Mouse (Mus musculus) midbrain, embryonic 12.5 days (tissue): ENCODE results near the gene Ccdc93. TPM values are rescaled to one million over a fixed set of nuclear protein-coding genes. Genes with fewer than 3 reads are reported as not detected.

ENCODE experiments used
- ATAC-seq: fragments of 200-750 bp; cut with Nextera tagmentation; 2 replicates; pipeline ENCODE4 v1.8.0; 2017; ENCODE audit warnings: low read depth, moderate TSS enrichment, moderate library complexity; ENCODE audit not compliant: low FRiP score
- H3K27ac ChIP-seq: fragments of 300-500 bp; sonication (generic); replicated peaks from 2 replicates; pipeline ENCODE4 v1.5.1; 2016; ENCODE audit warnings: mild to moderate bottlenecking
- H3K27me3 ChIP-seq: fragments of 300-500 bp; sonication (generic); 2 replicates; pipeline ENCODE4 v1.6.1; 2016; ENCODE audit warnings: mild to moderate bottlenecking
- H3K36me3 ChIP-seq: fragments of 300-500 bp; sonication (generic); 2 replicates; pipeline ENCODE4 v1.6.1; 2016
- H3K4me1 ChIP-seq: fragments of 300-500 bp; sonication (generic); 2 replicates; pipeline ENCODE4 v1.6.1; 2016
- H3K4me2 ChIP-seq: fragments of 300-500 bp; sonication (generic); replicated peaks from 2 replicates; pipeline ENCODE4 v1.6.1; 2016; ENCODE audit warnings: mild to moderate bottlenecking, moderate library complexity
- H3K4me3 ChIP-seq: fragments of 300-500 bp; sonication (generic); 2 replicates; pipeline ENCODE4 v1.5.1; 2016; ENCODE audit warnings: mild to moderate bottlenecking
- H3K9ac ChIP-seq: fragments of 300-500 bp; sonication (generic); replicated peaks from 2 replicates; pipeline ENCODE4 v1.6.1; 2016; ENCODE audit warnings: mild to moderate bottlenecking, moderate library complexity
- H3K9me3 ChIP-seq: fragments of 300-500 bp; sonication (generic); 2 replicates; pipeline ENCODE4 v1.6.1; 2016; ENCODE audit warnings: mild to moderate bottlenecking
- WGBS: fragments of 180-500 bp; shearing (Covaris S2); methylation state at CpG from one replicate; pipeline ENCODE4 v1.1.7; 2016; 5-methylcytosine and 5-hydroxymethylcytosine counted together
- polyA plus RNA-seq: library from polyadenylated mRNA; unstranded; fragments of >200 nt; fragmentation: Nextera tagmentation; extraction: Ambion mirVana; gene quantifications from 2 replicates; pipeline ENCODE4 v1.2.1, GENCODE M21; 2016

Gene Ccdc93
- 12.8 and 15.1 TPM in 2 replicates for polyA plus RNA-seq

DNA sequence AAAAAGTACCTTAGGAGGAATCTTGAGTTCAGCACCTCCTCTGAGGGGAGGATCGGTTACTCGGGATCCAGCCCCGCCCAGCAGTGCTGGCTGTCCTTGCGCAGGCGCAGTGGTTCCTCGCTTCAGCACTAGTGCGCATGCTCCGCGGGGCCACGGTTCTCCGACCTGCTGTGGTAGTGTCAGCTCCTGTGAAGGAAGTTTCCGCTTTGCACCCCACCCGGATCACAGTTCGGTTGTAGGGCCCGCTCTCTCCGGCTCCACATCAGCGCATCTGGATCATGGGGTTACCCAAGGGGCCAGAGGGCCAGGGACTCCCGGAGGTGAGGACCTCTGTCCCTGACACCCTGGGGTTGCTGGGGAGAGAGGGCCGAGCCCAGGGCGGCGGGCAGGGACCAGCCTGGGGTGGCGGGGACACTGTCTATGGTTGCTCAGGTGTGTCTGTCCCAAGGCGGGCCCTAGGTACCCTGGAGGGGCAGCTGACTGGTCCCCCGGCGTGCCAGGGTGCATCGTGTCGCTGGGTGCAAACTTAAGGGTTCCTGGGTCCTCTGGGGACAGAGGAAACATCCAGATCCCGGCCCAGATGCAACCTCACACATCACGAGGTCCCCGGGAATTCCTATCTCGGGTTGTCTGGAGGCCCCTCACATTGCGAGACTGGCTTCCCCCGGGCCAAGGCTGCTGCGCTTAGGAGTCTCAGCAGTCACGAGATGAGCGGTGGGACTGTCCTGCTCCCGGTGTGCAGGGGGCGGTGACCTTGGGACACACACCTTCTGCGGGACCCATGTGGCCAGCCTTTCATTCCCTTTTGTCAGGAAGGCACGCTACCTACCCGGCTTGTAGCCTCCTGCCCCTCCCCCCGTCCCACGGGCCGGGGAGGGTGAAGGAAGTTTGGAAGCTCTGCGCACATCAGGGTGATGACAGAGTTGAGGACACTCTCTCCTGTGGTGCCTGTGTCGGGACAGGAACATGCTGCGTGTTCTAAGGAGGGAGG is at the start of gene Ccdc93:
Gene Ccdc93 (plus strand): TSS at position 112 of the 991 bp plus-strand sequence.
- peak; percentile 93 for ATAC-seq
- Histone ChIP-seq H3K4me2 (peak within 1 kb of the TSS; percentile 97), H3K4me1 (peaks cover 22% of the 10 kb centered on the region), H3K27ac (peak within 1 kb of the TSS; percentile 30; the same call in 1 of the 2 replicates), H3K36me3 (peaks cover 7% of the 10 kb centered on the region; the same call in 1 of the 2 replicates), H3K9ac (peak within 1 kb of the TSS; percentile 84), H3K9me3 (no peaks in the 10 kb centered on the region), H3K4me3 (peak within 1 kb of the TSS; percentile 82), H3K27me3 (no peaks in the 10 kb centered on the region)
- under 1% methylated on average over 47 of the region's 47 CpGs for WGBS

DNA sequence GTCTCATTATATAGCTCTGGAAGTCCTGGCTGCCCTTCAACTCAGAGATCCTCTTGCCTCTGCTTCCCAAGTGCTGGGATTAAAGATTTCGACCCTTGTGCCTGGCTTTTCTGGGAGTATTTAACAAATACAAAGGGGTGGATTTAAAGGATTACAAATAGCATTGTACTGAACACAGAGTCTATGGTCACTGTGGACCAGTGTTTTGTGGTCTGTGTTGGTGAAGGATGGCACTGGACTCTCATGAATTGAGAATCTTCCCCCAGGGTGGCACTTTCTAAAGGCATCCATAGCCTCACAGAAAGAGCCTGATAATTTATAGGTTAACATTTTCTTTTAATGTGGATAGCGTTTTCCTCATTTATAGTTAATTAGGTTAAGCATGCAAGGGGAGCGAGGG is 49.3 kb upstream of the Ccdc93 start:
- H3K9me3 ChIP-seq = no peaks in the 10 kb centered on the region
- no peak overlapping the region for H3K4me2 ChIP-seq
- no peaks in the 10 kb centered on the region for H3K27me3 ChIP-seq
- no peak overlapping the region for H3K4me3 ChIP-seq
- no peak overlapping the region for H3K27ac ChIP-seq
- no peaks in the 10 kb centered on the region for H3K36me3 ChIP-seq
- no peaks in the 10 kb centered on the region for H3K4me1 ChIP-seq
- WGBS = 63% methylated on average over 3 of the region's 3 CpGs
- H3K9ac ChIP-seq = no peak overlapping the region
- no peak for ATAC-seq

DNA sequence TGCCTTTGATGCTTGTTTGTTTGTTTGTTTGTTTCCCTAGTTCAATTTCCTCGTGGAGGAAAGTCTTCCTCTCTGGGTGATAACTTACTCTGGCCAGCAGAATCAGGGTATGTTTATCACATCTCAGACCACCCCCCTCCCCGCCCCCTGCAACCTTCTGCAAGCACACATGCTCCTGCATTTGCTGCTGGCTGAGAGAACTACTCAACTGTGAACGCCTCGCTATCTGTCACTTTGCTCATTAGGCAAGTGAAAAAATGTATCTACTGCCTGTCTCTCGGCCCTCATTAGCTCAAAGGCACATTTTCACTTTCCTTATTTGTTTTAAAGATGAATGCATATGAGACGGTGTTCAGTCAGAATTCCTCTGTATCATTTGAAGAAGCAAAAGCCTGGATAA is 42.5 kb upstream of the Ccdc93 start:
- no peaks in the 10 kb centered on the region for H3K36me3 ChIP-seq
- H3K4me2 ChIP-seq = no peak overlapping the region
- no peak for ATAC-seq
- H3K27ac ChIP-seq = no peak overlapping the region
- H3K4me1 ChIP-seq = peaks cover 2% of the 10 kb centered on the region; the same call in 1 of the 2 replicates
- H3K9me3 ChIP-seq = no peaks in the 10 kb centered on the region
- H3K4me3 ChIP-seq = no peak overlapping the region
- H3K9ac ChIP-seq = no peak overlapping the region
- H3K27me3 ChIP-seq = no peaks in the 10 kb centered on the region
- WGBS = 34% methylated on average over 6 of the region's 6 CpGs

DNA sequence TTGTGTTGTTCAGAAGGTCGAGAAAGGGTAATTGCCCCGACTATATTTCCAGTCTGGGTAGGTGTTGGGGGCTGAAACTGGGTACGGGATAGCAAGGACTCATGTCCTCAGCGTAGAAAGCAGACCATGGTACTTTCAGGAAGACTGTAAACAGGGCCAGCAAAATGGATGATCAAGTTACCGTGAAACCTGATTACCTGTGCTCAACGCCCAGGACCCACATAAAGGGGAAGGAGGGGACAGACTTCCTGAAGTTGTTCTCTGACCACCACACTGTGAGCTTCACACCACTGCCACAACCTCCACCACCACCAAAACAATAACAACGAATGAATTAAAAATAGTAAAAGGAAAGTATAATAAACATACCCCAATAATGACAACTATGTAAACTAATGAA is 42.1 kb upstream of the Ccdc93 start:
- H3K4me3 ChIP-seq = no peak overlapping the region
- H3K36me3 ChIP-seq = no peaks in the 10 kb centered on the region
- ATAC-seq = no peak
- H3K4me1 ChIP-seq = peaks cover 2% of the 10 kb centered on the region; the same call in 1 of the 2 replicates
- no peak overlapping the region for H3K9ac ChIP-seq
- H3K27ac ChIP-seq = no peak overlapping the region
- no peaks in the 10 kb centered on the region for H3K27me3 ChIP-seq
- H3K4me2 ChIP-seq = no peak overlapping the region
- WGBS = 45% methylated on average over 7 of the region's 7 CpGs
- no peaks in the 10 kb centered on the region for H3K9me3 ChIP-seq

DNA sequence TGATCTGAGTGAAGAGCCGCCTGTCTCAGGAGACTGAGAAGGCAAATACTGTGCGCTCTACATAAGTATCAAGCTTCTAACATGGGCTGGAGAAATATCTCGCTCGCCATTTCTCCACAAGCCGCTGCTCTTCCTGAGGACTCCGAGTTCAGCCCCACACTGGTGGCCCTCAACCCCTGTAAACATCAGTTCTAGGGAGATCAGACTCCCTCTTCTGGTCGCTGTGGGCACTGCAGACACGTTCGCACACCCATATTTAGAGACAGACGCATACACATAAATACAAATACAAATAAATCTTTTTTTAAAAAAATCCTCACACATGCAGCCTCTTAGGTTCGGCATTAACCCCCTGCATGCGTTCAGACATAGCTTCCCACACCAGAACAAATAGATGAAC is 41.3 kb upstream of the Ccdc93 start:
- H3K36me3 ChIP-seq = no peaks in the 10 kb centered on the region
- H3K27me3 ChIP-seq = no peaks in the 10 kb centered on the region
- H3K4me3 ChIP-seq = no peak overlapping the region
- H3K4me2 ChIP-seq = no peak overlapping the region
- H3K9ac ChIP-seq = no peak overlapping the region
- no peak for ATAC-seq
- no peak overlapping the region for H3K27ac ChIP-seq
- peaks cover 4% of the 10 kb centered on the region; the same call in 1 of the 2 replicates for H3K4me1 ChIP-seq
- 86% methylated on average over 12 of the region's 12 CpGs for WGBS
- no peaks in the 10 kb centered on the region for H3K9me3 ChIP-seq

DNA sequence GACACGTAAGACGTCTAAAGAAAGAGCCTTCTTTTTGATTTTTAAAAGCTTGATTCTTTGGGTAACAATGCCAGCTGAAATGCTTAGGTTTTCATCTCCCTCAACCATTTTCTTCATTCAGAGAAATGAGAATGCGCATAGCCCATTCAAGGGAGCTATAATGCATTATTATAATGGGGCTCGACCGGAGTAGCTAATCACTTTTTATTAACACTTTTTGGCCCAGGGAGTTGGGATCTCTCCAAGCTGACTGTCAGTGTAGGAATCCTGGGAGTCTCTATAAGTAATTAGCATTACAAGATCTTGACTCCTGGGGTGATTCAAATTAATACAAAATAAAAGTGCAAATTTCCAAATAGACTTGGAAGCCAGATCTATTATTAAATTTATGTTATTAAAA is 40.8 kb upstream of the Ccdc93 start:
- ATAC-seq = no peak
- Histone ChIP-seq H3K4me3 (no peak overlapping the region), H3K36me3 (no peaks in the 10 kb centered on the region), H3K9me3 (no peaks in the 10 kb centered on the region), H3K27ac (no peak overlapping the region), H3K27me3 (no peaks in the 10 kb centered on the region), H3K4me2 (no peak overlapping the region), H3K9ac (no peak overlapping the region), H3K4me1 (peaks cover 4% of the 10 kb centered on the region; the same call in 1 of the 2 replicates)
- WGBS = 69% methylated on average over 5 of the region's 5 CpGs

DNA sequence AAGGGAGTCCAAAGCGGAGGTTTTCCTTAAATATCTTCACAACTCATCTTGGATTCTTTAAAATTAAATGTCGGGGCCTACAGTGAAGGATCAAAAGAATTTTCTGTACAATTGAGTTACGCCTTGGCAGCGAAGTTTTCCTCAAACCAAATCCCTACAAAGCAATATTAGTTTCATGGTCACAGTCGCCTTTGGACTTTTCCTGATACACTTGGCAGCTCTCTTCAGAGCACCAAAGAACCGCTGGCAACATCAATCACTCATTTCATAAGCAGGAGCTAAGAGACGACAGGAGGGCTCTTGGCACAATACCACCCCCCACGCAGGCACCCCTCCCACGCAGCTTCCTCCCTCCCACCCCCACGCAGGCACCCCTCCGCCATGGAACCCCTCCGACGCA is 40.4 kb upstream of the Ccdc93 start:
- Histone ChIP-seq H3K9me3 (no peaks in the 10 kb centered on the region), H3K4me2 (no peak overlapping the region), H3K9ac (no peak overlapping the region), H3K27ac (no peak overlapping the region), H3K36me3 (no peaks in the 10 kb centered on the region), H3K4me3 (no peak overlapping the region), H3K4me1 (peaks cover 4% of the 10 kb centered on the region; the same call in 1 of the 2 replicates), H3K27me3 (no peaks in the 10 kb centered on the region)
- 66% methylated on average over 13 of the region's 13 CpGs for WGBS
- no peak for ATAC-seq

DNA sequence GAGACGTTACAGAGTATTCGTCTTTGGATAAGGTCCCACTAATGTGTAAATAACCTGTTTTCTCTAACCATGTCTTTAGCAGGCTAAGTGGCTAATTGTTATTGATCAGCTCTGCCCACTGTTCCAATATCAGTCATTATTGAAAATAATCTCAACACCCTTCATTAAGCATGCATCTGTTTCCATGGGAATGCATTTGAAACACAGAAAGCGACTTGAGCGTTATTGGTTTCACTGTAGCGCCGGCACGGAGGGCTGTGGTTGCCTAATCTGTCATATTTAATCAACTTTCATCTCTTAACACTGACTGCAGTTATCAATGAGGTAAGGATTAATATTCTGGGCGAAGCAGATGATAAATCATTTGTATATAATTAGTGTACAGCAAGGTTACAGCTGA is 40.0 kb upstream of the Ccdc93 start:
- H3K27ac ChIP-seq = no peak overlapping the region
- no peak overlapping the region for H3K4me2 ChIP-seq
- no peak overlapping the region for H3K9ac ChIP-seq
- ATAC-seq = no peak
- H3K4me1 ChIP-seq = peaks cover 4% of the 10 kb centered on the region; the same call in 1 of the 2 replicates
- no peaks in the 10 kb centered on the region for H3K27me3 ChIP-seq
- no peaks in the 10 kb centered on the region for H3K36me3 ChIP-seq
- H3K4me3 ChIP-seq = no peak overlapping the region
- no peaks in the 10 kb centered on the region for H3K9me3 ChIP-seq
- WGBS = 66% methylated on average over 8 of the region's 8 CpGs

DNA sequence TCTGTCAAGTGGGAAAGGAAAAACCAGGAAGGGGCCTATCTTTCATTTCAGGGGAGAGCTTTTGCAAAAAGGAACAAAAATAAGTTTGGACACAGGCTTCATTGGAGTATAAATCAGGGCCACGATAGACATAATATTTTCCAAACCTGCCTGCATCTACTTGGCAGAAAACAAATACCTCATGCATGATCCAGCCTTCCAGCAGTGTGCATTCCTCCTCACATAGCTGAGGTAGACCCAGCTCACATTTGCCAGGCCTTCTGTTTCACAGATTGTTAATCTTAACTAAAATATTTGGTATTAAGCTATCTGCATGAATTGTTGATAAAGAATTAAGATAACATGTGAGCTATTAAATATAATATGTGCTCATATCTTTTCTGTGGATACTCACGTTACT is 37.7 kb upstream of the Ccdc93 start:
- WGBS = 80% methylated on average over 2 of the region's 2 CpGs
- no peak overlapping the region for H3K4me2 ChIP-seq
- H3K27ac ChIP-seq = no peak overlapping the region
- ATAC-seq = no peak
- no peaks in the 10 kb centered on the region for H3K36me3 ChIP-seq
- H3K9ac ChIP-seq = no peak overlapping the region
- H3K9me3 ChIP-seq = no peaks in the 10 kb centered on the region
- no peak overlapping the region for H3K4me3 ChIP-seq
- no peaks in the 10 kb centered on the region for H3K27me3 ChIP-seq
- peaks cover 2% of the 10 kb centered on the region; the same call in 1 of the 2 replicates for H3K4me1 ChIP-seq

DNA sequence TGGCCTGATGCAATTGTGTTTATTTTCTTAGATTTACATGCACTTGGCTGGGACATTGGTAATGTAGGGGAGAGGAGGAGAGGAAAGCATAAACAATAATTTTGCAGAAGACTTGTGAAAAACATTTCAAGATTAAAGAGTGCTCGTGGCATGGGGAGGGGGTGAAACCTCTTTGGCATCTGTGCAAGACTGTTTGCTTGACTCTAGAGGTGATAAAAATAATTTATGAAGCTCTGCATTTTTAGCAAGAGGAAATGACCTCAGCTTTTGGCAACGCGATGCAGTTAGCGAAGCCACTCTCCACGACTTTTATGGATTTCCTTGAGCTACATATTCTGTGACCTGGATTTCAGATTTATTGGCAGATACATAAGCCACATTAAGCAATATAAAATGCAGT is 36.1 kb upstream of the Ccdc93 start:
- no peaks in the 10 kb centered on the region for H3K36me3 ChIP-seq
- no peak overlapping the region for H3K9ac ChIP-seq
- no peak overlapping the region for H3K4me2 ChIP-seq
- H3K9me3 ChIP-seq = no peaks in the 10 kb centered on the region
- WGBS = 82% methylated on average over 5 of the region's 5 CpGs
- no peak overlapping the region for H3K27ac ChIP-seq
- no peak for ATAC-seq
- no peak overlapping the region for H3K4me3 ChIP-seq
- no peaks in the 10 kb centered on the region for H3K27me3 ChIP-seq
- H3K4me1 ChIP-seq = peaks cover 2% of the 10 kb centered on the region; the same call in 1 of the 2 replicates

DNA sequence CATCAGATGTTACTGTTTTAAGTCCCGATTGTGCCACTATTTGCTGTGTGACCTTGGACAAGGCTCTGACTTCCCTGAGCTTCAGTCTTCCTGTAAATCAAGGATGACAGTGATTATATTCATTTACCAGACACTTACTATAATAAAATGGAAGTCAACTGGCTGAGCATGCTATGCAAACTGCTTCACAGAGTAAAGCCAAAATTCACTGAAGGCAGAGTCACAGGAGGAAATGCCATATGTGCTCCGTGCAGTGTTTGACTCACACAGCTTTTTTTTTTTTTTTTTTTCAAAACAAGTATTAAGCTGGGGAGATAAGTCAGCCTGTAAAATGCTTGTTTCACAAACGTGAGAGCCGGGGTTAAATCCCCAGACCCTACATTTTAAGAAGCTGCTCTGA is 34.3 kb upstream of the Ccdc93 start:
- no peaks in the 10 kb centered on the region for H3K36me3 ChIP-seq
- no peaks in the 10 kb centered on the region for H3K27me3 ChIP-seq
- no peak overlapping the region for H3K9ac ChIP-seq
- no peak for ATAC-seq
- H3K9me3 ChIP-seq = no peaks in the 10 kb centered on the region
- no peak overlapping the region for H3K4me3 ChIP-seq
- no peak overlapping the region for H3K4me2 ChIP-seq
- 85% methylated on average over 4 of the region's 4 CpGs for WGBS
- 0 out of 2 replicates have a peak, but pooled peaks cover 2% of the 10 kb centered on the region for H3K4me1 ChIP-seq
- no peak overlapping the region for H3K27ac ChIP-seq

DNA sequence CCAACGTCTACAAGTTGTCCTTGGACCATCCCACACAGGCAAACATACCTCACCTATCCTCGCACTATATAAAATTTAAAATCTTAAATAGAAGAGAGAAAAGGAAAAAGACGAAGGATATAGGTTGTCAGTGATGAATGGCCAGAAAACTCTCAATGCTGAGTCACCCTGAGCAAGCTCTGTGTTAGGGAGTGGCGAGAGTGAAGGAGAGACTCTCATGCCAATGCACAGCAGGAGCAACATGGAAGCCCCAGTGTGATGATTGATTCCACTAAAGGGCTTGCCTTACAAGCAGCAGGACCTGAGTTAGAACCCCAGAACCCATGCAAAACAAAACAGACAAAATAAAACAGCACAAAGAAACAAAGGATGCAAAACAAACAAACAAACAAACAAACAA is 32.6 kb upstream of the Ccdc93 start:
- no peaks in the 10 kb centered on the region for H3K9me3 ChIP-seq
- no peak overlapping the region for H3K27ac ChIP-seq
- 74% methylated on average over 4 of the region's 4 CpGs for WGBS
- no peak for ATAC-seq
- no peaks in the 10 kb centered on the region for H3K27me3 ChIP-seq
- no peaks in the 10 kb centered on the region for H3K36me3 ChIP-seq
- no peak overlapping the region for H3K4me3 ChIP-seq
- H3K9ac ChIP-seq = no peak overlapping the region
- 0 out of 2 replicates have a peak, but pooled peaks cover 2% of the 10 kb centered on the region for H3K4me1 ChIP-seq
- H3K4me2 ChIP-seq = no peak overlapping the region
